Mouse (Mus musculus) gastrocnemius, postnatal 14 days (tissue): ENCODE results near the gene Tbx1. TPM values are rescaled to one million over a fixed set of nuclear protein-coding genes. Genes with fewer than 3 reads are reported as not detected.

Experiments
- DNase-seq: peaks from one replicate; pipeline ENCODE4 v3.0.0; 2021; ENCODE audit warnings: mixed read lengths
- intact Hi-C: fragments of 180-260 bp; cut with DNase I; formaldehyde crosslinking; loops from one replicate; pipeline ENCODE4 v1.15.1; 2025; ENCODE audit warnings: low total_unique reads
- total RNA-seq, 2 experiments: library from RNA; stranded (reverse); gene quantifications; 2 replicates each; pipeline ENCODE4 v1.2.3; 2021

Gene Tbx1
- total RNA-seq, 2 experiments from 2014 or later: 0.78 to 3.1 TPM

- DNase-seq: no peak
- intact Hi-C loops: no loop called here
These were observed 5.8 kb upstream of the Tbx1 start for GRCm38 (mm10) chr16:18596255-18596654.

GRCm38 (mm10) chr16:18593930-18594329, 3.5 kb upstream of the Tbx1 start:
- intact Hi-C loops: no loop called here
- no peak for DNase-seq

DNA sequence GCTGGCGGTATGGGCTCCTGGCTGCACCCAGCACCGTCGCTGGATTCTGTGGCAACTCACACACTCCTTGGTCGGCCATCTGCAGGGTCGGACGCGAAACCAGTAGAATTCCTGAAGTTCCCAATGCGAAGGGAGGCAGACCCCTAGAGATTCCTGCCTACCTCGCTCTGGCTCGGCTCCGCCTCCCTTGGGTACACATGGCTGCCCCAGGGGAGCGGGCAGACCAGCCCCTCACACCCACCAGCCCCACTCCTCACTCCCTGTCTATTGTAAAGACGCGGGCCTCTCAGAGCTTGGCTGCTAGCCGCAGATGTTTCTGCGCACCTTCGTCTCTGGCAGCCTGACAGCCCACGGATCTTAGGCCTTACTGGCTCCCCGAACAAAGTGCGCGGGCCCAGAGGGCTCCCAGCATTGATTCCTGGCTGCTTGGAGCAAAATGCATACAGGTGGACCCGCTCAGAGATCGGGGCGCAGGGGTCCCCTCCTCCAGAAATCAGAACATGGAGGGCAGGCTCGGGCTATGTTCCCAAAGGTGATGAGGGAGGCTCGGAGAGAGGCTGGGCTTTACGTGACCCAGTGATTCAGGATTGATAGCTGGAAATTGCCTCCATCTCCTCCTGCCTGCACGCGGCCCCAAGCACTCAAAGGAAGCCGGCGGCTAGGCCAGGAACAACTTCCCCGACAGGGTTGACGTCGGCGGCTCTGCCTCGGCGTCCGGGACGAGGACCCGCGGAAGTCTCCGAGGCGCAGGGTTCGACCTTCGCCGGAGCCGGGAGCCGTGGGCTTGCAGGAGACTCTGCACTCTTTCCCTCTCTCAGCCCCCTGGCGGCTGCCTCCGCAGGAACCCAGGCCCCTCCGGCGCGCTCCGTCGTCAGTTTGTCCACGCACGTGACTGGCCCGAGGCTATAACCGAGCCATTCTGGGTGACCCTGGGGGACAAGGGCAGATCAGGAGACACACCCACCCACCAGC, 862 bp upstream of the Tbx1 start:
- no peak for DNase-seq

GRCm38 (mm10) chr16:18589080-18589621, 1.3 kb downstream of the Tbx1 start:
- no peak for DNase-seq
- intact Hi-C loops: no loop called here

More for the DNA sequence above, 862 bp upstream of the Tbx1 start:
- intact Hi-C loops: no loop called here

GRCm38 (mm10) chr16:18588738-18589055, 1.8 kb downstream of the Tbx1 start:
- DNase-seq: no peak
- intact Hi-C loops: no loop called here

GRCm38 (mm10) chr16:18587847-18588737, 2.4 kb downstream of the Tbx1 start:
- intact Hi-C loops: no loop called here
- DNase-seq: no peak

DNA sequence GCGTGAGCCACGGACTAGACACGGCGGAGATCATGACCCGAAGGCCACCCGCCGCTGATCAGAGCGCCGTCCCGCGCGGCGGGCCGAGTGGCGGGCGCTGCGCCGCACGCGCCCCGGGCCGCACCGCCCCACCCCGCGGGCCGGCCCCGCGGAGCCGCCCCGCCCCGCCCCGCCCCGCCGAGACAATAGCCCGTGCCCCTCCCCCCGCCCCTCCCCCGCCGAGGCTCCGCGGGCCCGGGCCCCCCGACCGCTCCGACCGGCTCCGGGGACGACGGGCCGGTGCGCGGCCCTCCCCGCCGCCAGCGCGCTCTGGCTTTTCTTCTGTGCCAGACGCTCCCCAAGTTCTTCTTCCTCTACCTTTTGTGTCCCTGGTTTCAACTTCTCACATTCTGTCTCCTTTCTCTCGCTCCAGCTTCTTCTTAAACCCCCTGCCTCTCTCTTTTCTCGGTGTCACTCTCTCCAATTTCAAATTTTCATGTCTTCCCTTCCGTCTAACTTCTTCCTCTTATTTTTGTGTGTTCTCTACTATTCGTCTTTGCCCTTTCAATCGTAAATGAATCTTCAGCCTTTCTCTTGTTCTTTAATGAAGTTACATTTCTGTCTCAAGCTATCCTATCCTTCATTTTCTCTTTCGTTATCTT, 3.4 kb downstream of the Tbx1 start:
- DNase-seq: no peak
- intact Hi-C loops: no loop called here

- DNase-seq: no peak
- intact Hi-C loops: no loop called here
These were observed 4.2 kb downstream of the Tbx1 start for GRCm38 (mm10) chr16:18586076-18586905.

DNA sequence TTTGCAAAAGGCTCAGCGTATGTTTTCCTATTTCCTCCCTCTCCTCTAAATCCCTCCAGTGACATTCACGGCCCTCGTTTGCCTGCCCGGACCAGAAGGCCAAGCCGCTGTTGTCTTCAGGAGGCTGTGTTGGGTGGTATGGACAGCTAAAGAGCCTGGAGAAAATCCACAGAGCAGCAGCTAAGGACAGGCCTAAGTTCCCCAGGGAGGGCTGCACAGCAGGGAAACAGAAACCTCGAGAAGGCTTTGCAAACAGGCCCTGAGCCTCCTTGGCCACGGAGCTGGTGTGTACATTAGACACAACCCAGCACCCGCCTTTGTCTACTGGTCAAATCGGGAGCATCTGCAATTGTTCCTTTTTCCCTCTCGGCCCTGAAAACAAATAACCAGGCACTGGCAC, 4.8 kb downstream of the Tbx1 start:
- DNase-seq: no peak
- intact Hi-C loops: no loop called here

DNA sequence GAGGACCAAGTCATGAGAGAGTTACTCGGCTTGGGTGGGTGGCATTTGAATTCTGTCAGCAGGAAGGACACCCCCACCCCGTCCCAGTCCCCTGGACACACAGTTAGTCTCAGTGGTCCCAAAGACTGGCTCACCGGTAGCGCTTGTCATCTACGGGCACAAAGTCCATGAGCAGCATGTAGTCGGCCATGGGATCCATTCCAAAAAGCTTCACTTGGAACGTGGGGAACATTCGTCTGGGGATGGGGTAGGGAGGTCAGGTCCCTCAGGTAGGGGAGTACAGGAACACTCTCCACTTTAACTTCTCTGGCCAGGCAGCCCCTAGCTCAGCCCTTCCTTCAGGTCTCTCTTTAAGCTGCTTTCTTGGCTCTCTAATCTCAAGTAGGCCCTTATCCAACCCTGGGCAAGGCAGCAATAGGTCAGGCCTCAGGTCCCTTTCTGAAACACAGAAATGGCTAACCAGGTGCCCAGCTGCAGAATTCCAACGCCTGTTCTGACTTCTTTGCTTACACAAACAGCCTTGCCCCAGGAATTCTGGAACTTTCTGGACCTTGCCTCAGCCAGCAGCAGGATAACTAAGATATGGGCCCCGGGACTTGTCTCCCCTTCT, 5.5 kb downstream of the Tbx1 start:
- intact Hi-C loops: no loop called here
- DNase-seq: no peak

GRCm38 (mm10) chr16:18583673-18584357, 6.7 kb downstream of the Tbx1 start:
- intact Hi-C loops: no loop called here
- DNase-seq: no peak

- DNase-seq: no peak
- intact Hi-C loops: no loop called here
These were observed 7.3 kb downstream of the Tbx1 start for GRCm38 (mm10) chr16:18583169-18583568.

DNA sequence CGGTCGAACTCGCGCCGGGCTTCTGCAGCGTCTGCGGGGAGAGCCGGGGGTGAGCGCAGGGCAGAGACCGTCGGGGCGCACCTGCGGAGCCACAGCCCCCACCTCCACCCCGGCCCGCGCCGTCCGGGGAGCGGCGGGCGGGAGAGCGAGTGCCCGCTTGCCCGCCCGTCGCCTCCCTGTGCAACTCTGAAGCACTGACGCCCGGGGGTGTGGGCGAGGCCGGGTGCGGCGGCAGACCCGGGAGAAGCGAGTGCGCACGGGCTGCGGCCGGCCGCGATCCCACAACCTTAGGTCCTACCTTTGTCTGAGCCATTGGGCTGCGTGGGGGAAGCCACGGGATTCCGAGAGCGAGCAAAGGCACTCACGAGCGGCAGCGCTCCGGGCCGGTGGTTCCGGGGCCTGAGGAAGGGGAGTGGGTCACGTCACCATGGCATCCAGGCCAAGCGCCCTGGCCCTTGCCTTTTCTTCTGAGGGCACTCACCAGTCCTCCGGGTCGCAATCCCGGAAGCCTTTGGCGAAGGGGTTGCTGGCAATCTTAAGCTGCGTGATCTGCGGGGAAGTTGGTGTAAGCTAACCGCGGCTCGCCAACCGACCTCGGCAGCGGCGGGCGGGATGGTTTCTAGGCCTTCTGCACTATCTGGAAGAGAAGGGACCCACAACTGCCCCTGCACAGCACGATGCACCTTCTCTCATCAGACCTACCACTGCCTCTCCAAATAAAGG, 7.9 kb downstream of the Tbx1 start:
- DNase-seq: no peak
- intact Hi-C loops: no loop called here

DNA sequence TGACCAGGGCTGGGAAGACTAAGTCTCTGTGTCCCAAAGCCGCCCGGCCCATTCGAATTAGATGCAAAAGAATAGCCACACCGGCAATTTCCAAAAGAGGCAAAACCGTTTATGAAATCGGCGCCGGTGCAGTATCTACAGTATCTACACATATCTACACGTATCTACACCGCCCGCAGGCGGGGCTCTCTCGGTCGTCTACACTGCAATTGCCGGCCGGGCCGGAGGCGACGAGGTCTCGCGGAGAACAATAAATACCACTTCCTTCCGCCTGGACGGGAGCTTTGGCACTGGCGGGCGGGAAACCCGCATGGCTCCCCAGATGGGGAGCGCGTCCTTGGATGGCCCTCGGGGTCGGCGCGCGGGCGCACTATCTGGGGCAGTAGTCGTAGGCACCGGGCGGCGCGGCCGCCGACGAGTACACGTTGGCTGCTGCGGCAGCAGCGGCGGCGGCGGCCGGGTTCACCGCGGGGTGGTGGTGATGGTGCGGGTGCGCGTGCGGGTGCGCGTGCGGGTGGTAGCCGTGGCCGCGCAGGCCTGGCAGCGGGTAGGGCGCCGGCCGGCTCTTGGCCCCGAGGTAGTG, 8.8 kb downstream of the Tbx1 start:
- intact Hi-C loops: no loop called here
- DNase-seq: no peak

DNA sequence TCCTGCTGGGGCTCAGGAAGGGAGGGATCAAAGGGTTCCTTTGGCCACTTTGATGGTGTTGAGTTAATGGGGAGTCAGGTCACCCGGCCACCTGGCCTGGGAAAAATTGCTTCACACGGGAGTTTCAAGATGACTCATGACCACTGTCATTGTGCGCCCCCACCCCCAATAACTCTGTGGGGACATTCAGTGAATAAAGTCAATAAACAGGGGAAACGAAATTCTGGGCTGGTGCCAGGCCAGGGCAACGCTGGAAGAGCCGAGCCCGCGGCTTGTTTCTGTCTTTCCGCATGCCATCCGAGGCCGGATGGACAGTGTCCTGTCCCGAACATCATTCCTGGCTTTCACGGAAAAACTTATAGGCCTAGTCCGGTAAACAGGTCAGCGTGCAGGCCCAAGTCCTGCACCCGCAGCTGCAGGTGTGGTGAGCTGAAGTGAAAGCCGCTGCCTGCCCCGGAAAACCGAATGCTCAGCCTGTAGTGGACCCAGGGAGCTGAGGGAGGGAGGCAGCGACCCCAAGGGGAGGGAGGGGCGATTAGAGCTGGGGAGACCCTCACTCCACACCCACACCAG, 9.3 kb downstream of the Tbx1 start:
- DNase-seq: no peak
- intact Hi-C loops: no loop called here

DNA sequence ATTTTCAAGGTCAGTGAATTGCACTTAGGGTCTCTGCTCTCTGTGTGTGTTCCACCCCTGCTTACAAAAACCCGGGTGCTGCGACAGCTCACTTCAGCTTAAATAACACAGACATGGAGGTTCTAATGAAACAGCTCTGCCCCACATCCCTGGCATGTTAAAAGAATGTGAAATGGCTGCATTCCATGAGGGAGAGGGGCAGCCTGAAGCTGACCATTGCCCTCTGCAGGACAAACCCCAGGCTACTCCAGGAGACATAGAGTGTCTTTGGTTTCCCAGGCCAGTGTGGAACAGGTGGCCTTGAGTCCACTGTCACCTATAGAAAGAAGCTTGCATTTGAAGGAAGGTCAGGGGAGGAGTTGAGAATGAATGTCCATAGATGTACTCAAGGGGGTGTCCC, 10.1 kb downstream of the Tbx1 start:
- intact Hi-C loops: no loop called here
- no peak for DNase-seq
